In genomic region chr17:66861557-66861956, GRCm38 (mm10) we compare ENCODE assay signal across 17 mouse cellular contexts.
DNase-seq lines count a peak whose midpoint lies in the region; ATAC-seq and TF ChIP-seq lines count a peak whose summit lies in the region.
"Had no signal": no experiment of that assay in that cellular context is flagged by ENCODE, and none has a peak within 500 bp of the region (broad histone marks: within the 10 kb centered on the region; RNA-seq: fewer than 3 reads in every experiment).

No protein-coding gene starts in this region.

- ATAC-seq in intestine, embryonic 15.5 days: peak; percentile 43; the same call in 1 of the 2 replicates
- ATAC-seq in intestine, postnatal 0 days: no peak
- no peak for ATAC-seq in neural tube, embryonic 15.5 days (ENCODE audit: low FRiP score)
- ATAC-seq in stomach, embryonic 16.5 days (ENCODE audit: insufficient read depth, low FRiP score): no peak
- ATAC-seq: midbrain, embryonic 15.5 days had no signal

- no peak overlapping the region for H3K4me2 ChIP-seq in intestine, embryonic 15.5 days (replicated peaks)
- H3K4me2 ChIP-seq in intestine, postnatal 0 days (replicated peaks; ENCODE audit: low read depth): no peak overlapping the region
- H3K4me2 ChIP-seq in neural tube, embryonic 15.5 days: no peak overlapping the region
- H3K4me2 ChIP-seq in stomach, embryonic 16.5 days (ENCODE audit: low read depth, low read length): no peak overlapping the region
- H3K4me2 ChIP-seq: liver, embryonic 13.5 days; lung, embryonic 15.5 days; midbrain, embryonic 15.5 days had no signal

- DNase-seq in neural tube, embryonic 10.5 days (ENCODE audit: extremely low spot score, low spot score): peak; percentile 30
- DNase-seq in forelimb bud, embryonic 11.5 days (ENCODE audit: low read depth, low spot score): peak; percentile 57
- DNase-seq in embryo, embryonic 9.5 days (ENCODE audit: extremely low spot score): no peak
- DNase-seq: cerebellum, adult 18-20 months; kidney, adult 8-10 months; left cerebral cortex, postnatal 4 days; liver, embryonic 13.5 days; thymus, postnatal 25 days had no signal

- no peaks in the 10 kb centered on the region for H3K27me3 ChIP-seq in intestine, embryonic 15.5 days (replicated peaks)
- H3K27me3 ChIP-seq in intestine, postnatal 0 days (replicated peaks; ENCODE audit: control insufficient read depth, insufficient read depth, low read length): 0 out of 2 replicates have a peak, but pooled peaks cover 2% of the 10 kb centered on the region
- H3K27me3 ChIP-seq in neural tube, embryonic 15.5 days (replicated peaks): no peaks in the 10 kb centered on the region
- no peaks in the 10 kb centered on the region for H3K27me3 ChIP-seq in stomach, embryonic 16.5 days (ENCODE audit: control insufficient read depth, insufficient read depth, low read length)
- H3K27me3 ChIP-seq: liver, embryonic 13.5 days; lung, embryonic 15.5 days; midbrain, embryonic 15.5 days had no signal

- no peaks in the 10 kb centered on the region for H3K9me3 ChIP-seq in intestine, embryonic 15.5 days
- no peaks in the 10 kb centered on the region for H3K9me3 ChIP-seq in intestine, postnatal 0 days (ENCODE audit: control insufficient read depth)
- no peaks in the 10 kb centered on the region for H3K9me3 ChIP-seq in neural tube, embryonic 15.5 days (replicated peaks)
- no peaks in the 10 kb centered on the region for H3K9me3 ChIP-seq in stomach, embryonic 16.5 days (replicated peaks; ENCODE audit: control insufficient read depth, low read length)
- H3K9me3 ChIP-seq: forebrain, embryonic 10.5 days; liver, embryonic 13.5 days; lung, embryonic 15.5 days; midbrain, embryonic 15.5 days had no signal

- no peaks in the 10 kb centered on the region for H3K4me1 ChIP-seq in intestine, embryonic 15.5 days (replicated peaks)
- H3K4me1 ChIP-seq in intestine, postnatal 0 days (replicated peaks; ENCODE audit: control insufficient read depth, insufficient read depth, low read length): no peaks in the 10 kb centered on the region
- H3K4me1 ChIP-seq in neural tube, embryonic 15.5 days: peaks cover 15% of the 10 kb centered on the region; the same call in 1 of the 2 replicates
- H3K4me1 ChIP-seq in stomach, embryonic 16.5 days (ENCODE audit: control insufficient read depth, insufficient read depth, low read length): no peaks in the 10 kb centered on the region
- H3K4me1 ChIP-seq: liver, embryonic 13.5 days; lung, embryonic 15.5 days had no signal

- H3K9ac ChIP-seq in intestine, embryonic 15.5 days: no peak overlapping the region
- no peak overlapping the region for H3K9ac ChIP-seq in intestine, postnatal 0 days (ENCODE audit: low read depth, low read length)
- no peak overlapping the region for H3K9ac ChIP-seq in neural tube, embryonic 15.5 days (replicated peaks)
- no peak overlapping the region for H3K9ac ChIP-seq in stomach, embryonic 16.5 days (ENCODE audit: low read length)
- H3K9ac ChIP-seq: liver, embryonic 13.5 days; lung, embryonic 15.5 days; midbrain, embryonic 15.5 days had no signal

- no peak overlapping the region for H3K4me3 ChIP-seq in intestine, embryonic 15.5 days (replicated peaks)
- H3K4me3 ChIP-seq in intestine, postnatal 0 days (ENCODE audit: low read depth, low read length): no peak overlapping the region
- no peak overlapping the region for H3K4me3 ChIP-seq in neural tube, embryonic 15.5 days (replicated peaks)
- no peak overlapping the region for H3K4me3 ChIP-seq in stomach, embryonic 16.5 days (replicated peaks; ENCODE audit: low read length)
- H3K4me3 ChIP-seq: forebrain, embryonic 10.5 days; liver, embryonic 13.5 days; lung, embryonic 15.5 days; midbrain, embryonic 15.5 days; myocyte had no signal

- 46% methylated on average over 2 of the region's 2 CpGs for WGBS in intestine, embryonic 15.5 days
- WGBS in intestine, postnatal 0 days: 50% methylated on average over 2 of the region's 2 CpGs
- WGBS in neural tube, embryonic 15.5 days: 26% methylated on average over 2 of the region's 2 CpGs
- 47% methylated on average over 2 of the region's 2 CpGs for WGBS in stomach, embryonic 16.5 days

- no peak for TF ChIP-seq CTCF in intestine, postnatal 0 days (IDR thresholded peaks at IDR 0.05; ENCODE audit: low read depth)

- no peaks in the 10 kb centered on the region for H3K36me3 ChIP-seq in intestine, embryonic 15.5 days
- no peaks in the 10 kb centered on the region for H3K36me3 ChIP-seq in intestine, postnatal 0 days (ENCODE audit: control insufficient read depth, insufficient read depth)
- H3K36me3 ChIP-seq in neural tube, embryonic 15.5 days: no peaks in the 10 kb centered on the region
- H3K36me3 ChIP-seq in stomach, embryonic 16.5 days (ENCODE audit: control insufficient read depth, insufficient read depth, low read length): no peaks in the 10 kb centered on the region
- H3K36me3 ChIP-seq: forebrain, embryonic 10.5 days; liver, embryonic 13.5 days; lung, embryonic 15.5 days; midbrain, embryonic 15.5 days had no signal

- H3K27ac ChIP-seq in intestine, embryonic 15.5 days: no peak overlapping the region
- no peak overlapping the region for H3K27ac ChIP-seq in intestine, postnatal 0 days (ENCODE audit: low read depth, low read length)
- no peak overlapping the region for H3K27ac ChIP-seq in neural tube, embryonic 15.5 days (replicated peaks)
- H3K27ac ChIP-seq in stomach, embryonic 16.5 days (ENCODE audit: low read length): peak overlapping the region; percentile 30; the same call in 1 of the 2 replicates
- H3K27ac ChIP-seq: forebrain, embryonic 10.5 days; liver, embryonic 13.5 days; lung, embryonic 15.5 days; macrophage; midbrain, embryonic 15.5 days had no signal
